Mouse (Mus musculus) brain, embryonic 18.5 days (tissue): ENCODE results near the gene Srsf5.

Source experiments
- DNase-seq: peaks from one replicate; pipeline ENCODE4 v3.0.0-alpha.2; 2012; ENCODE audit warnings: low read depth, low spot score

Gene Srsf5

GRCm38 (mm10) chr12:80997652-80998051 lies 52.3 kb downstream of the Srsf5 start:
- no peak for DNase-seq

- DNase-seq = no peak
Observed at GRCm38 (mm10) chr12:80998528-80999221, 53.4 kb downstream of the Srsf5 start.
